ENCODE assay signal across 27 mouse cellular contexts in the genomic region with DNA sequence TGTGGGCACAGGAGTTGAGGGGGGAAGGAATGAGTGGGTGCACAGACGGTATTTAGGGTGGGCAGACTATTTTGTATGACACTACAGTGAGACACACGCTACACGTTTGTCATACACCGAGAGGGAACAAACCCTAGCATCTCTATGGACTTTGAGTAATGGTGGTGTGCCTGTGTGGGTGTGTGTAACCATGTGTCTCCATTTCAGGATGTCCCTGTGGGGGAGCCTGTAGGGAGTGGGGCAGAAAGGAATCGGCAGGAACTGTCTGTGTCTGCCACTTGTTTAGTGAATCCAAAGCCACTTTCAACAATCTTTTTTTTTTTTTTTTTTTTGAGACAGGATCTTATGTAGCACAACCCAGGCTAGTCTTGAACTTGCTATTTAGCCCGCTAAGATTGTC. TPM values are rescaled to one million over a fixed set of nuclear protein-coding genes. Genes with fewer than 3 reads are reported as not detected.
"Had no signal": no experiment of that assay in that cellular context is flagged by ENCODE, and none has a peak within 500 bp of the region (broad histone marks: within the 10 kb centered on the region; RNA-seq: fewer than 3 reads in every experiment).

No protein-coding gene starts in this region.

- H3K27me3 ChIP-seq: midbrain, embryonic 15.5 days had no signal

- H3K4me1 ChIP-seq: liver, embryonic 13.5 days; neural tube, embryonic 12.5 days had no signal

- ATAC-seq: intestine, postnatal 0 days; midbrain, embryonic 15.5 days had no signal

- H3K36me3 ChIP-seq: liver, embryonic 13.5 days; midbrain, embryonic 12.5 days; midbrain, embryonic 15.5 days; neural tube, embryonic 12.5 days; neural tube, embryonic 15.5 days had no signal

- H3K27ac ChIP-seq: kidney, postnatal 0 days; left cerebral cortex, adult 2 months; liver, embryonic 13.5 days; midbrain, embryonic 12.5 days; midbrain, embryonic 15.5 days; neural tube, embryonic 12.5 days; neural tube, embryonic 15.5 days had no signal

- DNase-seq: kidney, adult 2 months; kidney, postnatal 25 days; liver, embryonic 13.5 days; lung, adult 2 months; lung, postnatal 14 days; lung, postnatal 4 days; right cerebral cortex, postnatal 25 days; thymus, postnatal 25 days had no signal

- H3K4me3 ChIP-seq: left cerebral cortex, adult 2 months; liver, embryonic 13.5 days; midbrain, embryonic 12.5 days; midbrain, embryonic 15.5 days; neural tube, embryonic 12.5 days; neural tube, embryonic 15.5 days had no signal

RNA-seq across cellular contexts. Expression of a gene that starts 2.2 kb away (rescaled TPM):
- total RNA-seq: liver, adult 2 months had no signal
- polyA plus RNA-seq: liver, adult 2 months; liver, embryonic 13.5 days; liver, embryonic 16.5 days; midbrain, embryonic 12.5 days; spleen, adult 2 months had no signal

RNA-seq across cellular contexts. Expression of a gene that starts 12.0 kb away (rescaled TPM):
- total RNA-seq: liver, adult 2 months; megakaryocyte progenitor cell, adult 5-6 weeks had no signal
- polyA plus RNA-seq: intestine, postnatal 0 days; kidney, adult 2 months; kidney, embryonic 14.5 days; kidney, postnatal 0 days; large intestine, adult 2 months; limb, embryonic 11.5 days; limb, embryonic 14.5 days; liver, adult 2 months; liver, embryonic 13.5 days; liver, embryonic 16.5 days; lung, adult 2 months; lung, embryonic 16.5 days; midbrain, embryonic 12.5 days; small intestine, adult 2 months; spleen, adult 2 months; stomach, embryonic 16.5 days; thymus, postnatal 0 days had no signal
